Mouse (Mus musculus): ENCODE data around the gene Upf3b.
"Not testable (repeated sequence)": the region's sequence is repeated elsewhere in the genome, so short reads cannot be mapped to it uniquely, and the experiment has no call there.

The Upf3b gene

DNA sequence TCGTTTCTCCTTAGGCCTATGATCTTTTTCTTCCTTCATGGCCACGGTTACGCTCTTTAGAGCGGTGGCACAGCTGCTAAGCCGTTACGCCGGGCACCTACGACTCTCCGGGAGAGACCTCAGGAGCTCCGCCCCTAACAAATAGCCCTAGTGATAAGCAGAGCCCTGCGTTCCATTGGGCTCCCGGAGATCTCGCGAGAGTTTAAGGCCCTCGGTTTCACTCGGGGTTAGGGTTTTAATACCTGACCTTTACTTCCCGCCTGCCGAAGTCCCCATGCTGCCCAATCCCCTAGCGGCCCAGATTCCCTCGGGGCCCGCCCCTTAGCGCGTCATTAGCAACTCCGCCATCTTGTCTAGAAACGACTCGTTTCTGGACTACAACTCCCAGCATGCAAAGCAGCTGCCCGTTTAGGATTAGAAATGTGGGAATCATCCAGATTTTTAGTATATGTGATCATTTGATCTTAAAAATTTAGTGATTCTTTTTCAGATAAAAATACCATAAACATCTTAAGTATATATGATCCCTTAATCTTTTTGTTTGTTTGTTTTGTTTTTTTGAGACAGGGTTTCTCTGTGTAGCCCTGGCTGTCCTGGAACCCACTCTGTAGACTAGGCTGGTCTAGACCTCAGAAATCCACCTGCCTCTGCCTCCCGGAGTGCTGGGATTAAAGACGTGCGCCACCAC, at the start of gene Upf3b:
TSS of gene Upf3b (minus strand) at position 130 of the 688 bp plus-strand sequence.
- in situ Hi-C loops (cut with MboI, MseI) = no loop called here

DNA sequence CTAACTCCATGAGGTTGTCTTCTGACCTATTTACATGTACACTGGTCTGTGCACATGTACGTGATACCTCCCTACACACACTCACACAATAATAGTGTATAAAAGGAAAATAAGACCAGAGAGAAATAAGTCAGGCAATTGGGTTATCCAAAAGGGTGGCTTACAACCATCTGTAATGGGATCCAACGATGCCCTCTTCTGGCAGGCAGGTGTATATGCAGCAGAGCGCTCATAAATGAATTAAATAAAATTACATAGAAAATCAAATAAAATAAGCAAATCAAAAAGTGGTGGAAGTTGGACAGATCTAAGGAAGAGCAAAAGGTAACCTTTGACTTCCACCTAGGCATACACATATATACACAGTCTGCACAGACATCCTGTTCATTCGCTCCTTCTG, 47.7 kb upstream of the Upf3b start:
- in situ Hi-C loops (cut with MboI, MseI) = no loop called here

DNA sequence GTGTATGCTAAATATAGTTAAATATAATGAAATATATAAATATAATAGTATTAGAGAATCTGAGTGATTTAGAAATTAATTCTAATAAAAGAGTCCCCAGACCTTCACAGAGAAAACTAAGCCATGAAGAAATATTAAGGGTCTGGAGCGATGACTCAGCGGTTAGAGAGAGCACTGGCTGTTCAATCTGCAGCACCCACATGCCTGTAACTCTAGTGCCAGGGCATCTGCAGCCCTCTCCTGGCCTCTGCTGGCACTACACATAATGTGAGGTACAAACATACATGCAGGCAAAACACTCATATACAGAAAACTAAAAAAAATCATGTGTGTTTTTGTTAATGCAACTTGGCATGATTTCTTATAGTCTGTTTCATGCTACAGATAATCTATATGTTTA, 34.8 kb upstream of the Upf3b start:
- in situ Hi-C loops (cut with MboI, MseI) = no loop called here

DNA sequence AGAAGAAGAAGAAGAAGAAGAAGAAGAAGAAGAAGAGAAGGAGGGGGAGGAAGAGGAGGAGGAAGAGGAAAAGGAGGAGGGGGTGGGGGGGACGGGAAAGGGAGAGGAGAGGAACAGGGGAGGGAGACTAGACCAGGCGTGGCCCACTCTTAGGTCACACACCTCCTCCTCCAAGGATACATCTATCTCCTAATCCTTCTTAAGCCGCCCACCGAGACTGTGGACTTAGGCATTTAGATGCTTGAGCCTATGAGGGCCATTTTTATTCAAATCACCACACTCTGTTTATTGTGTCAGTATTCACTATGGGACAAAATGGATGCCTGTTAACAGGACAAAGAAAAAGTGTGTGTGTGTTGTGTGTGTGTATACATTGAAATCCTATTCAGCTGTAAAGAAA, 34.4 kb upstream of the Upf3b start:
- in situ Hi-C loops (cut with MboI, MseI) = not testable (repeated sequence)

DNA sequence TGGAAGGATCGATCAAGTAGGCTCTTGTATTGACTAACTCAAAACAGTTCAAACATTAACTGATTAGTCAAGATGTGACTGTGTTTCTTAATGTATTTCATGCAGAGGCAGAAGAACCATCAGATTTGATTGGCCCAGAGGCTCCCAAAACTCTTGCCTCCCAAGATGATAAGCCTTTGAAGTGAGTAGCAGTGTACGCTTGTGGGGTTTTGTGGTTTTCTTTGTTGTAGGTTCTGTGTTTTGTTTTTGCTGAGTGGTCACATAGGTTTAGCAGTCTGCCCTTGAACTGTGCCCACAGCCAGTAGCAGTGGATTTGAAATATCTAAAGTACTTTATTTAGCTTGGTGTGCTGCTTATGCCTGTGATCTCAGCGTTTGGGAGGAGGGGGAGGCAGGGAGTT, 31.6 kb upstream of the Upf3b start:
- in situ Hi-C loops (cut with MboI, MseI) = no loop called here

DNA sequence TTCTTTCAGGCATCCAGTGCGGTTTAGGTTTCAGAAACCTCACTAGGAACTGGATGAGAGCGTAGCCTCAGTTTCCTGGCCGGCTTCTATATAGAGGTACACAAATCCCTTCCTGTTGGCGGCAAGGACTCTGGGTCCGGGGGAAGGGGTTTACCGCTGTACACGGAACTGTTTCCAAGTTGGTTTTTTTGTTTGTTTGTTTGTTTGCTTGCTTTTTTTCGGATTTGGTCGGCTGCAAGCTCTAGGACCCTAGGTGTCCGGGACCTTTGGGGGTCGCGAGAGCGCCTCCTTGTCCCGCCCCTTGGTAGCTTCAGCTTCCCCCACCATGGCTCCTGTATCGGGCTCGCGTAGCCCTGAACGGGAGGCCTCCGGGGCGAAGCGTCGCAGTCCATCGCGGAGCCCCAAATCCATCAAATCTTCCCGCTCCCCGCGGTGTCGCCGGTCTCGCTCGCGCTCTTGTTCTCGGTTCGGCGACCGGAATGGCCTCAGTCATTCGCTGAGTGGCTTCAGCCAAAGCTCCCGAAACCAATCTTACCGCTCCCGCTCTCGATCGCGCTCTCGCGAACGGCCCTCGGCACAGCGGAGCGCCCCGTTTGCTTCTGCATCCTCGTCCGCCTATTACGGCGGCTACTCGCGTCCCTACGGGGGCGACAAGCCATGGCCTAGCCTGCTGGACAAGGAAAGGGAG, 16.7 kb upstream of the Upf3b start, which contains the start of gene Nkap:
TSS of gene Nkap (plus strand) at position 125 of the 688 bp plus-strand sequence.
- in situ Hi-C loops (cut with MboI, MseI) = no loop called here

DNA sequence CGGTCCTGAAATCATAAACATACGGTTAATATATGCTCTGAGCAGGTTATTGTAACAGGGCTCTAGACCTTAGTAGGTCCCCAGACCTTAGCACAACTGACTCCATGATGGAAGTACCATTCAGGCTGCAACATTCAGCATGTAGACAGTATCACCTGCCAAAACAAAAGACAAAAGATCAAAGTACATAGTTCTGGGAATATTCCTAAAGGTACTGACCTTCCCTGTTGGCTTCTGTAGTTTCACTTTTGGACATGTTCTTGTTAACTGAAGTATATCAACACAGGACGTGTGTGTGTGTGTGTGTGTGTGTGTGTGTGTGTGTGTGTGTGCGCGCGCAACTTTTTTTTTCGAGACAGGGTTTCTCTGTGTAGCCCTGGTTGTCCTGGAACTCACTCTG, 15.4 kb upstream of the Upf3b start:
- in situ Hi-C loops (cut with MboI, MseI) = no loop called here

DNA sequence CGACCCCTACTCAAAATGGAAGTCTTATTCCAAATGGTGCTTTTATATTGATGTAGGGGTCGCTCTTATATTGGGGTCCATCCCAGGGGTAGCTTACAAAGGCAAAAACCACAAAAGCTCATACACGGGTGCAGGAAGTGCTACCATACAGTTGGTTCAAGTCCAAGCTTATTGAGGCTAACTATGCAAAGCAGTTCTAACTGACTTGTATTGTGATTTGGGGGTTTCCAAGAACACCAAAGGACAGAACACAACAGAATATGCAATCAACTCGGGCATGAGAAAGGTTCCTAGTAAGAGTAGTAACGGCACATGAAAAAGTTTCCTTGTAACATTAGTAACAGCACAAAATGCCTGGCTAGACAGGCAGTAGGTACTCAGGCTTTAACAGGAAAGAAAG, 10.1 kb upstream of the Upf3b start:
- in situ Hi-C loops (cut with MboI, MseI) = no loop called here

DNA sequence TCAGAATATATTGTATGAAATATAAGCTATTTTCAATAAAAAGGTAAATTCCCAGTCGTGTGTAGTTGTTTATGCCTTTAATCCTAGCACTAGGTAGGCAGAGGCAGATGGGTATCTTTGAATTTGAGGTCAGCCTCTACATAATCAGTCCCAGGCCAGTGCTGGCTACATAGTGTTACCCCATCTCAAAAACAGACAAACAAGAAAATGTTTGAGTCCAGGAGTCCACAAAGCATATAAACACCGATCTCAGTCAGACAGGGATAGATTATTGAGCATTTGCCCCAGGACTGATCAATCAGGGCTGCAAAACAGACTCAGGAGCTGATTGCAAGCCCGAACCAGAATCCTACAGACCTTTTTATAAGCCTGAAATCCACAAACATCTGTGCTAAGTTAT, 9.5 kb upstream of the Upf3b start:
- in situ Hi-C loops (cut with MboI, MseI) = no loop called here

DNA sequence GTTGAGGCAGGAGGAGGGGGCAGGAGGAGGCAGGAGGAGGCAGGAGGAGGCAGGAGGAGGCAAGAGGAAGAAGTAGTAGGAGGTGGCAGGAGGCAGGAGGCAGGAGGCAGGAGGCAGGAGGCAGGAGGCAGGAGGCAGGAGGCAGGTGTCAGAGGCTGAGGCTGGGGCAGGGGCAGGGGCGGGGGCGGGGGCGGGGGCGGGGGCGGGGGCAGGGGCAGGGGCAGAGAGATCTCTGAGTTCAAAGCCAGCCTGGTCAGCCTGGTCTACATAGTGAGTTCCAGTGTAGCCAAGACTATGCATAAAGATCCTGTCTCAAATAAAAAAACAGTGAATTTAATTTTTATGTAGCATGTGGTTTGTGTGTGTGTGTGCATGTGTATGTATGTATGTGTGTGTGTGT, 7.0 kb upstream of the Upf3b start:
- in situ Hi-C loops (cut with MboI, MseI) = no loop called here

DNA sequence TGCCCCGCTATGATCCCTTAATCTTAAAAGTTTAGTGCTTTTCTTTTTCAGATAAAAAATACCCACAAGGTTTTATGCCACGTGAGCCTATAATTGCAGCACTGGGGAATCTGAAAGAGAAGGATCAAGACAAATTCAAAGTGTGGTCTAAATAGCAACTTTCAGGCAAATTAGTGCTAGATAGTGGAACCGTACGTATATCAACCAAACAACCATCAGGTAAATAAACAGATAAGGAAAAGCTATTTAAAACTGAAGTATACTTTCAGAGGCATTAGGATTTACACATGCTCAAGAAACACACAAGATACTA, 715 bp upstream of the Upf3b start:
- in situ Hi-C loops (cut with MboI, MseI) = no loop called here

DNA sequence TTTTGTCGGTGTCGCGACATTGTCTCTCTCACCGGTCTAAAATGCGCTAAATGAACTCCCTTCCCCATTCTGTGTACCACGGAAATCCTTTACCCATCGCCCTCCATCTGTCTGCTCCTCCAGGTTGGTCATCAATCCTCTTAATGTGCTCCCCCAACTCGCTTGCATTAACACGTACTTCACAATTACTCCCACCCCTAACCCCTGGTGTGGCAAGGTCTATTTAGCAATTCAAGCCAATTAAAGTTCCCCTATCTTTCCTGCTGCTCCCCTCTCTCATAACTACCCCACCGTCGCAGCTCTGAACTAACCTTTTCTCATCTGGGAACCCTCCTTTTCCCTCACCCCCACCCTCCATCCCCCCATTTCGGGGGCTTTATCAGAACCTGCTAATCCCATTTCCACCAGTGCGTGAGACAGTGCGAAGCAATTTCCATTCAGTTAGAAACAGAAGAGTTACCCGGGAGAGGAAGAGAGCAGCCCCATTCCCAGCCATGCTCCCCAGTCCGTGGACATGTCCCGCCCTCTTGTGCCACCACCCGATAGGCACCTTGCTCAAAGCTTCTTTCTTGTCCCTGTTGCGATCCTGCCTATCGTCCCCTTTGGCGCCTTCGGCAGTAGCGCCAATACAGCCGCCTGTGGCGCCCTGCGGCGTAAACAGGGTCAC, 463 bp downstream of the Upf3b start:
- in situ Hi-C loops (cut with MboI, MseI) = no loop called here

DNA sequence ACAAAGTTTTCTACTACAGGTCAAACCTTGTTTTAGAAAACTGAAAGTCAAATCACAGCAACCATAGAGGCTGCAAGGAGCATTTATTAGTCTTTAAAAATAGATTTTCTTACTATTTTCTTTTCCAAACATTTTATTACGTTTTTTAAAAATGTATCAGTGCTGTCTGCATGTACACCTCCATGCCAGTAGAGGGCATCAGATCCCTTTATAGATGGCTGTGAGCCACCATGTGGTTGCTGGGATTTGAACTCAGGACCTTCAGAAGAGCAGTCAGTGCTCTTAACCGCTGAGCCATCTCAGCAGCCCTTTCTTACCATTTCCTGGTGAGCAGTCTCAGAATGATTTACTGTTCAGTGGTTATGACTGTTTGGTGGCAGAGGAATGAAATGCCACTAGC, 6.3 kb downstream of the Upf3b start:
- in situ Hi-C loops (cut with MboI, MseI) = no loop called here

DNA sequence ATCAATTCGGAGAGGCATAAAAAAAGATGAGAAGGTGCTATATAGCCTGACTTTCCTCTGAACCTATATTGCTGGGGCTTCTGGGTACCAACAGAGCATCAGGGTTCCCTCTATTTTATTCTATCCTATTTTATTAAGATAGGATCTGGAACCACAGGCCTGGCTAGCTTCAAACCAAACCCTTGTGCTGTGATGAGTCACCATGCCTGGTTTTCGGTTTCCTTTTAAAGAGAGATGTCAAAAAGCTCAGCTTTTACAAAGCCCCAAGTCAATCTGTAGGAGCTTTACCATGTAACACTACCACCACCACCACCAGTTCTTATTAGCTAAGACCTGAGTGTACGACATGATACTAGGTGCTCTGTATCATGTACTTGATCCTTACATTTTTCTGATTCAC, 11.4 kb downstream of the Upf3b start:
- in situ Hi-C loops (cut with MboI, MseI) = no loop called here

DNA sequence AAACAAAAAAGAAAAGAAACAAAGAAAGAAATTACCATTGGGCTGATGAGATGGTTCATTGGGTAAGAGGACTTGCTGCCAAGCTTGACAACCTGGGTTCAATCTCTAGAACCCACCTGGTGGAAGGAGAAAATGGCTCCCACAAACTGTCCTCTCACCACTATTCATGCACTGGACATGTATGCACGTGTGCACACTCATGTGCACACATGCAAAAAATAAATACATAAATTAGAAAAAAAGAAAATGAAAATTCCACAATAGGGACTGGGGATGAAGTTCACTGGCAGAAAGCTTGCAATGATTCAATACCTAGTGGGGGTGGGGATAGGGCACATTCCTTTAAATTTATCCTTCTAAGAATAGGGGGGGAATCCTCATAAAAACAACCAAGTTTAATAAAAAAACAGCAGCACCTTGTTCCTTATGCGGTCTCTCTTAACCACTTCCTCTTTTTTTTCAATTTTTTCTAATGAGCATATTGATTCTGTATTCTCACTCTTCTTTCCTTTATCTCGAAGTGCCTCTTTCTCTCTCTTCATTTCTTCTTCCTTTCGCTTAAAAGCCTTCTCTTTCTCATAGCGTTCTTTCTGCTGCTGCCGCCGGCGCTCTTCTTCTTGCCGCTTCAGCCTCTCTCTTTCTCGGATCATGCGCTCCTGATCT, 14.9 kb downstream of the Upf3b start:
- in situ Hi-C loops (cut with MboI, MseI) = no loop called here

DNA sequence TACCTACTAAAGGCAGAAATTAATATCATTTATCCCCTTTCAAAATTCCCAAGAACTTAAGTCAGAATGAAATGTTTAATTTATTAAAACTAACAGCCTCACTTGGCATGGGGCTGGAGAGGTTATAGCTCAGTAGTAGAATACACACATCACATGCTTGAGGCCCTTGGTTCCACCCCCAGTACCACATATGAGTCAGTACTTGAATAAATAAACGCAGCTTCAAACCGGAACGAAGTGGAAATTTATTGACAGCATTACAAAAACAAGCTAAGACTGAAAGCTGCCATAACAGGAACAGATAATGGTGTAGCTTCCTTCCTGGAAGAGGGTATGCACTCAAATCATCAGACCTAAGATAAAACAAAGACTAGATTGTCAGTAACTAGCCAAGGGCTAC, 18.7 kb downstream of the Upf3b start:
- in situ Hi-C loops (cut with MboI, MseI) = no loop called here

DNA sequence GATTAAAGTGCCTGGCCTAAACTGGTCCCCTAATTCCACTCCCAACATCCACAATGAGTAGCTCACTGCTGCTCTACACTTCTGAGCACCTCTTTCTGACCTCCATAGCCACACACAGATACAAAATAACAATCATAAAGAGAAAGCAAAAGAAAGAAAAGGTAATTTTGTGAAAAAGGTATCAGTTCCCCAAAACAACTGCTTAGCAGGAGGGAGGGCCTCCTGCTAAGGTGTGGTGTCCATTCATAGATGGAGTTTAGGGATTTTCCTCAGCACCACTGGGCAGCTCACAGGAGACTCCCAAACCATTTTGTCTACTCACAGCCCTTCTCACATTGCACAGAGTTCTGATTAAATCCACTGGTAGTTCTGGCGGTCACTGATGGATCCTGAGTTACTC, 21.3 kb downstream of the Upf3b start:
- in situ Hi-C loops (cut with MboI, MseI) = no loop called here

DNA sequence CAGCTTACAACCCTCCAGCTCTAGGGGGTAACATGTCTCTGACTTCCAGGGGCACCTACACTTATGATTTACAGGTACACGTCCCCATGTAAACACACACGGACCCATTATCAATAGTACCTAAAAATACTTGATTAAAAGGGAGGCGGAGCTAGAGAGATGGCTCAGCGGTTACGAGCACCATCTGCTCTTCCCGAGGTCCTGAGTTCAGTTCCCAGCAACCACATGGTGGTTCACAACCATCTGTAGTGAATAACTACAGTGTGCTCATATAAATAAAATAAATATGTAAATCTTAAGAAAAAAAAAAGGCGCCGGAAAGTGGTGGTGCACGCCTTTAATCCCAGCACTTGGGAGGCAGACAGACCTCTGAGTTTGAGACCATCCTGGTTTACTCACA, 24.5 kb downstream of the Upf3b start:
- in situ Hi-C loops (cut with MboI, MseI) = no loop called here

DNA sequence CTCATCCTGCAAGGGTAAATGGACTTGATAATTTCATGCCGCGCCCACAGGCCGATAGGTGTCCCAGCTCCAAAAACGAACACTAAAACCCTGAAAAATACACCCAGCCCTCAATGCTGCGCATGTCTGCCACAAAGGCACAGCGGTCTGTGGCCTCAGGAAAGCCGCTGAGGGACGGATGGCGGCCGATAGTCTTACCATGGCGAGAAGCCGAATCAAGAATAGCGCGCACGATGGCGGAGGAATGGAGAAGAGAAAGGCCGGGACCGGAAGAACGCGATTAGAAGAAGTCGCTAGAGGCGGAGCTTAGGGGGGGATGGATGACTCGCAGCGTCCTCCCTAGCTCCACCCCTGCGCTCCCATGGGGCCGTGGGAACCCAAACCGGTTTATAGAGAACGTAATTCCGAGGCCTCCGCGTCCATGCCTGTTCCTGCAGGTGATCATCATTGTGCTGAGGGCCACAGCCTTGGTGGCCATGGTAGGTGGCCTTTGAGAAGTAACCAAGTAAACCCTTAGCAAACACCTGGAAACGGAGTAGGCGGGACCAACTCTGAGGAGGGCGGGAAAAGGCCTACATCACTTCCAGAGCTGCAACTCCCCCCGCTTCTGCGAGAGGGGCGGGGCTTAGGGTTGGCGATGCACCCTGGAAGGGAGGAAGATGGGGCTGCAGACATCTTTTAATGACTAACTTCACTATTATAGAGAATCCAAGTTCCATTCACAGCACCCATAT, 25.0 kb downstream of the Upf3b start, which contains the start of gene Rpl39:
TSS of gene Rpl39 (minus strand) at position 476 of the 734 bp plus-strand sequence.
- in situ Hi-C loops (cut with MboI, MseI) = no loop called here

DNA sequence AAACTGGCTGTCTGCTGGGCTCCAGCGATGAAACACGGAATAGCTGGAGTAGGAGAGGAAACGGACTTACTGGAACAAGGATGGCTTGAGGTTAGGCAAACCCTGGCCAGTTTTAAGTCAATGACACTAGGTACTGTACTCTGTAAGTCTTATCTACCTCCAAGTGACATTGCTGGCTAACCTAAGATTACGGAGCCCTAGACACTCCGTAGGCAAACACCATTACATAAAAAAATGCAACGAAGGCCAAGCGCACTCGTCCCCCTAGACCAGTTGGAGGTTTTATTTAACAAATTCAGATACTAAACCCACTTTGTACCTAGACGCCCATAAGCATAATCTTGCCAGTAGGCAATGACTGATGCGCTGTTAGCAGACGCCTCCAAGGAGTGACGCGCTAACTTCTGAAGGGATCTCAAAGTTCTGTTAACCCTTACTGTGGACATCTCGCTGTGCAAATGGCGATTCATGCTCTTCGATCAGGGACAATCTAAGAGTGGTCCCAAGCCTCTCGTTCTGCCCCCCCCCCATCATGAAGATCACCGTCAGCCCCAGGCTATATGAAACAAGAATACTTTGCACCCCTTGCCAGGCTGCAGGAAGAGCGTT, 25.7 kb downstream of the Upf3b start:
- in situ Hi-C loops (cut with MboI, MseI) = no loop called here

DNA sequence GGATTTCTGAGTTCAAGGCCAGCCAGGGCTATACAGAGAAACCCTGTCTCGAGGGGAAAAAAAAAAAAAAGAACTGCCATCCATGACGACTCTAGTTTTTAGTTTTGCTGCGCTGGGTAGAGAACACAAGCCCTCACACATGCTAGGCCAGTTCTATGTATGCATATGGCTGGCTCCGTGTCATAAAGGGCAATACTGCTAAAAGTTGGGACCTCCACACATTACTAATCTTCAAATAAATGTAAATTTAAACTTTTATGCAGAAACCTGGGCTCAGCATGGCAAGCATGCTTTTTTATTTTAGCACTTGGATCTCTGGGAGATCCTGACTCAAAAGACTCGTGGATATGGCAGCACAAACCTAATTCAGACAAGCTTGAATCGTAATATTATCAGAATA, 28.9 kb downstream of the Upf3b start:
- in situ Hi-C loops (cut with MboI, MseI) = no loop called here

Measured in T-helper 2 cell (primary cell).